Mouse (Mus musculus): ENCODE results near the gene Ddx60.

- TF ChIP-seq CTCF (IDR thresholded peaks at IDR 0.05; ENCODE audit: low read depth, low read length) (no peak), POLR2A (IDR thresholded peaks at IDR 0.05; ENCODE audit: borderline replicate concordance, low read depth, low read length) (no peak)
Measured at GRCm38 (mm10) chr8:62034351-62034750, 106.5 kb downstream of the Ddx60 start.
